Comparison of ENCODE assay signal across 8 mouse cellular contexts in the genomic region with DNA sequence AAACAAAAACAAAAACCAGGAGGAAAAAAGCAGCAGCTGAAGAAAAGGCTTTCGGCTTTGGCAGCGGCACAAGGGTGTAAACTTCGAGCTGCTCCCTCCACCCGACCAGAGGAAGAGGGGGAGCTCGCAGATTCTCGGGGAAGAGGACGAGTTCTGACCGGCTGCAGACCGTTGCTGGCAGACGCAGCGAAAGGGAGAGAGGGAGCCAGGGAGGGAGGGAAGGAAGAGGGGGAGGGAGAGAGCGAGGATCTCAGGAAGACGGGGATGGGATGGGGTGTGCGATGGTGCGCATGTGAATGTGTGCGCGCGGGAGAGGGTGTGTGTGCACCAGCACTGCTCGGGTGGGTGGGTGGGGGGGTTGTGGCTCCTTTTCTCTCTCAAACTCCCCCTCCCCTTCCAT. TPM values are rescaled to one million over a fixed set of nuclear protein-coding genes. Genes with fewer than 3 reads are reported as not detected.
DNase-seq lines count a peak whose midpoint lies in the region; ATAC-seq lines count a peak whose summit lies in the region.

No protein-coding gene starts in this region.

- intact Hi-C loops in heart, postnatal 10 days (cut with DNase I): loop anchor here (2.0 kb wide), 1 partner anchor 23 kb away; no protein-coding TSS in a partner anchor

- H3K4me3 ChIP-seq in forebrain, embryonic 13.5 days: peak overlapping the region; percentile 45

- no peaks in the 10 kb centered on the region for H3K9me3 ChIP-seq in forebrain, embryonic 13.5 days (replicated peaks)

- peak overlapping the region; percentile 64 for H3K4me2 ChIP-seq in forebrain, embryonic 13.5 days

- peaks cover 92% of the 10 kb centered on the region for H3K4me1 ChIP-seq in forebrain, embryonic 13.5 days

- peaks cover 18% of the 10 kb centered on the region for H3K36me3 ChIP-seq in forebrain, embryonic 13.5 days (ENCODE audit: poor library complexity, severe bottlenecking)

- H3K27ac ChIP-seq in forebrain, embryonic 13.5 days: peak overlapping the region; percentile 97

- peak overlapping the region; percentile 79 for H3K9ac ChIP-seq in forebrain, embryonic 13.5 days

- under 1% methylated on average over 19 of the region's 19 CpGs for WGBS in forebrain, embryonic 13.5 days

- H3K27me3 ChIP-seq in forebrain, embryonic 13.5 days: peaks cover 80% of the 10 kb centered on the region

- ATAC-seq in forebrain, embryonic 13.5 days: peak; percentile 88
- no peak for ATAC-seq in monocyte, adult 5-6 weeks (replicated peaks; ENCODE audit: insufficient number of reproducible peaks, low FRiP score, low TSS enrichment, poor library complexity, severe bottlenecking)

- DNase-seq in ES-CJ7 (ENCODE audit: low read depth, low spot score): peak; percentile 91
- peak; percentile 99 for DNase-seq in brain, adult 2 months (ENCODE audit: low read depth, low spot score)
- DNase-seq in heart, postnatal 10 days: peak; percentile 87
- DNase-seq in kidney, postnatal 4 days: peak; percentile 80 to 88
- DNase-seq in lung, adult 18-20 months: peak; percentile 75 to 81
- DNase-seq in retina, postnatal 7 days (ENCODE audit: low read depth, low spot score): peak; percentile 58

RNA-seq across cellular contexts. Expression of a gene that starts 26.3 kb away (rescaled TPM):
- 127 and 145 TPM in 2 replicates for polyA plus RNA-seq in forebrain, embryonic 13.5 days (2015; fragmentation: Nextera tagmentation; extraction: Ambion mirVana)
- total RNA-seq in heart, postnatal 10 days (2021): 100 to 1,000 TPM; 256 to 266 TPM
- total RNA-seq in monocyte, adult 5-6 weeks (2017): 8.1 to 16.7 TPM (median 9.9 TPM) in 3 replicates

RNA-seq across cellular contexts. Expression of a gene that starts 48.8 kb away (rescaled TPM):
- 7.3 and 8.2 TPM in 2 replicates for polyA plus RNA-seq in forebrain, embryonic 13.5 days (2015; fragmentation: Nextera tagmentation; extraction: Ambion mirVana)
- 1 to 10 TPM; 3.1 to 3.8 TPM for total RNA-seq in heart, postnatal 10 days (2021)
- 3.6 to 4.0 TPM (median 3.8 TPM) in 3 replicates for total RNA-seq in monocyte, adult 5-6 weeks (2017)

RNA-seq across cellular contexts. Expression of a gene that starts 51.0 kb away (rescaled TPM):
- polyA plus RNA-seq in forebrain, embryonic 13.5 days (2015; fragmentation: Nextera tagmentation; extraction: Ambion mirVana): 3.7 and 3.8 TPM in 2 replicates
- under 1 TPM; 0.50 to 0.89 TPM for total RNA-seq in heart, postnatal 10 days (2021)
- 6.4 to 8.9 TPM (median 8.2 TPM) in 3 replicates for total RNA-seq in monocyte, adult 5-6 weeks (2017)

RNA-seq across cellular contexts. Expression of a gene that starts 57.5 kb away (rescaled TPM):
- 42.6 and 47.0 TPM in 2 replicates for polyA plus RNA-seq in forebrain, embryonic 13.5 days (2015; fragmentation: Nextera tagmentation; extraction: Ambion mirVana)
- total RNA-seq in heart, postnatal 10 days (2021): 10 to 100 TPM; 23.7 to 25.0 TPM
- 10.0 to 12.8 TPM (median 11.2 TPM) in 3 replicates for total RNA-seq in monocyte, adult 5-6 weeks (2017)

Comparison
In these comparisons a context has a peak if more than half of its experiments do, and no peak if none do; other contexts are left out.
1. RNA of a gene that starts 26.3 kb away (total RNA-seq): 256 to 266 TPM in heart, postnatal 10 days; 8.1 to 16.7 TPM in monocyte, adult 5-6 weeks; every median in the first group is over 10 times any median in the second.
2. Peak in every context shown above with its lines, with median percentiles within 50 percentile points of each other: DNase-seq.